Mouse (Mus musculus) testis, adult 2 months (tissue): Measurements from ENCODE around the gene Serpinf2.

ENCODE experiments used
- CTCF ChIP-seq: fragments of 200-500 bp; IDR thresholded peaks from 2 replicates; pipeline ENCODE4 v1.5.1; 2012; ENCODE audit warnings: low read depth, mild to moderate bottlenecking, inconsistent platforms, low read length, moderate library complexity; ENCODE audit not compliant: control insufficient read depth, insufficient read depth, insufficient replicate concordance
- POLR2A ChIP-seq: fragments of 200-500 bp; IDR thresholded peaks from 2 replicates; pipeline ENCODE4 v1.6.1; 2012; ENCODE audit warnings: low read depth, mild to moderate bottlenecking, inconsistent platforms, low read length, moderate library complexity; ENCODE audit not compliant: control insufficient read depth

GRCm38 (mm10) chr11:75422013-75422792 is 17.2 kb downstream of the Serpinf2 start, which contains the start of gene Serpinf1:
- TF ChIP-seq POLR2A (no peak), CTCF (no peak)
